Mouse (Mus musculus) hindbrain, embryonic 10.5 days (tissue): ENCODE results near the gene Nsun3. TPM values are rescaled to one million over a fixed set of nuclear protein-coding genes. Genes with fewer than 3 reads are reported as not detected.
"Not testable (repeated sequence)": the region's sequence is repeated elsewhere in the genome, so short reads cannot be mapped to it uniquely, and the experiment has no call there.

Source experiments
- DNase-seq: peaks from one replicate; pipeline ENCODE4 v3.0.0-alpha.2; 2017; ENCODE audit warnings: low spot score
- H3K27ac ChIP-seq: fragments of 300-500 bp; sonication (generic); 2 replicates; pipeline ENCODE4 v1.5.1; 2016; ENCODE audit warnings: mild to moderate bottlenecking, moderate library complexity
- H3K27me3 ChIP-seq: fragments of 300-500 bp; sonication (generic); 2 replicates; pipeline ENCODE4 v1.6.1; 2016; ENCODE audit warnings: mild to moderate bottlenecking; ENCODE audit not compliant: poor library complexity, insufficient read depth, severe bottlenecking
- H3K36me3 ChIP-seq: fragments of 300-500 bp; sonication (generic); 2 replicates; pipeline ENCODE4 v1.6.1; 2016; ENCODE audit warnings: mild to moderate bottlenecking, moderate library complexity
- H3K4me1 ChIP-seq: fragments of 300-500 bp; sonication (generic); replicated peaks from 2 replicates; pipeline ENCODE4 v1.6.1; 2016; ENCODE audit warnings: mild to moderate bottlenecking
- H3K4me3 ChIP-seq: fragments of 300-500 bp; sonication (generic); 2 replicates; pipeline ENCODE4 v1.5.1; 2016; ENCODE audit warnings: mild to moderate bottlenecking, moderate library complexity
- H3K9me3 ChIP-seq: fragments of 300-500 bp; sonication (generic); 2 replicates; pipeline ENCODE4 v1.6.1; 2016; ENCODE audit warnings: mild to moderate bottlenecking, moderate library complexity
- WGBS: fragments of 180-500 bp; shearing (Covaris S2); methylation state at CpG from one replicate; pipeline ENCODE4 v1.1.7; 2016; 5-methylcytosine and 5-hydroxymethylcytosine counted together
- polyA plus RNA-seq: library from polyadenylated mRNA; unstranded; fragments of >200 nt; fragmentation: Nextera tagmentation; extraction: Ambion mirVana; gene quantifications from 2 replicates; pipeline ENCODE4 v1.2.1, GENCODE M21; 2016

The Nsun3 gene
- polyA plus RNA-seq, 1 experiment from 2014 or later = 8.0 TPM

GRCm38 (mm10) chr16:62729846-62730245, 56.8 kb downstream of the Nsun3 start:
- WGBS = 85% methylated on average over 3 of the region's 3 CpGs
- no peak overlapping the region for H3K27ac ChIP-seq
- no peak overlapping the region for H3K4me3 ChIP-seq
- no peaks in the 10 kb centered on the region for H3K9me3 ChIP-seq
- no peak for DNase-seq
- H3K27me3 ChIP-seq = no peaks in the 10 kb centered on the region
- H3K36me3 ChIP-seq = peaks cover 5% of the 10 kb centered on the region; the same call in 1 of the 2 replicates
- no peaks in the 10 kb centered on the region for H3K4me1 ChIP-seq

- not testable (repeated sequence) for H3K9me3 ChIP-seq, H3K4me3 ChIP-seq, DNase-seq, H3K4me1 ChIP-seq, H3K27me3 ChIP-seq, H3K36me3 ChIP-seq, H3K27ac ChIP-seq
- WGBS = 83% methylated on average over 9 of the region's 11 CpGs
These were observed 68.4 kb downstream of the Nsun3 start for GRCm38 (mm10) chr16:62718255-62718654.

DNA sequence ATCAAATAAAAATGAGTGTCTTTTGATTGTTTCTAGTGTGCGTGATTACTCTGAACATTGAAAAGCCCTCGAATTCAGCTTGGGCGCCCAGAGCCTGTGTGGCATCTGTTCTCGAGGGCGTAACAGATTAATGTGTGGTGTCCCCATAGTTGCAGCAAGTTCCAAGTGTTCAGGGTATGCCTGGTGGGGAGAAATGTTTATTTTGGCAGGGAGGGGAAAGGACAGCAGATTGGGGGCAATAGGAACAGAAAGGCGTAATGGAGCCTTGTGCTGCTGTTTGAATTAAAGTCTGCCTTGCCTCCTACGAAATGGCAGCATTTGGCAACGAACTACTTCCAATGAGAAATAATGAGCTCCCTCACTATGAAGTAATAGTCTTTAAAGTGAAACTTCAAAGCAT, 96.2 kb downstream of the Nsun3 start:
- H3K4me1 ChIP-seq = no peaks in the 10 kb centered on the region
- no peaks in the 10 kb centered on the region for H3K9me3 ChIP-seq
- H3K27me3 ChIP-seq = no peaks in the 10 kb centered on the region
- H3K4me3 ChIP-seq = no peak overlapping the region
- DNase-seq = no peak
- 92% methylated on average over 8 of the region's 8 CpGs for WGBS
- H3K36me3 ChIP-seq = no peaks in the 10 kb centered on the region
- no peak overlapping the region for H3K27ac ChIP-seq

GRCm38 (mm10) chr16:62686073-62686472, 100.5 kb downstream of the Nsun3 start:
- 71% methylated on average over 2 of the region's 2 CpGs for WGBS
- no peak for DNase-seq
- Histone ChIP-seq H3K4me1 (no peaks in the 10 kb centered on the region), H3K4me3 (no peak overlapping the region), H3K27me3 (no peaks in the 10 kb centered on the region), H3K9me3 (no peaks in the 10 kb centered on the region), H3K27ac (no peak overlapping the region), H3K36me3 (no peaks in the 10 kb centered on the region)

- no peak for DNase-seq
- H3K4me3 ChIP-seq = no peak overlapping the region
- no peaks in the 10 kb centered on the region for H3K36me3 ChIP-seq
- WGBS = 81% methylated on average over 4 of the region's 4 CpGs
- no peaks in the 10 kb centered on the region for H3K27me3 ChIP-seq
- no peaks in the 10 kb centered on the region for H3K9me3 ChIP-seq
- no peaks in the 10 kb centered on the region for H3K4me1 ChIP-seq
- H3K27ac ChIP-seq = no peak overlapping the region
These were observed 101.1 kb downstream of the Nsun3 start for GRCm38 (mm10) chr16:62685494-62685893.

Other genes with a start within 250 kb of the Nsun3 start
- gene Stx19, start 27.9 kb upstream of the Nsun3 start, polyA plus RNA-seq = 0.31 and 0.48 TPM in 2 replicates
- 13.5 and 17.6 TPM in 2 replicates for gene Arl13b, start 60.2 kb upstream of the Nsun3 start, polyA plus RNA-seq
- 16.7 and 18.6 TPM in 2 replicates for gene Pros1, start 67.5 kb upstream of the Nsun3 start, polyA plus RNA-seq